Mouse (Mus musculus) frontal cortex, postnatal 10 days (tissue): ENCODE results near the gene Drd2.

Source experiments
- DNase-seq, 2 experiments: peaks; one replicate each; pipeline ENCODE4 v3.0.0; 2022; ENCODE audit warnings: low spot score in 2 of 2, mixed read lengths in 1 of 2

Gene Drd2

GRCm38 (mm10) chr9:49452396-49452795 is 112.0 kb downstream of the Drd2 start:
- DNase-seq, result no peak

GRCm38 (mm10) chr9:49456136-49456535 is 115.7 kb downstream of the Drd2 start:
- DNase-seq, result no peak
